Mouse (Mus musculus) stomach, postnatal 0 days (tissue): ENCODE results near the gene Csta1. TPM values are rescaled to one million over a fixed set of nuclear protein-coding genes. Genes with fewer than 3 reads are reported as not detected.
"Not testable (repeated sequence)": the region's sequence is repeated elsewhere in the genome, so short reads cannot be mapped to it uniquely, and the experiment has no call there.

Source experiments
- ATAC-seq: fragments of 200-750 bp; cut with Nextera tagmentation; 2 replicates; pipeline ENCODE4 v1.8.0; 2017; ENCODE audit not compliant: low FRiP score, low TSS enrichment
- DNase-seq: peaks from one replicate; pipeline ENCODE4 v3.0.0-alpha.2; 2016; ENCODE audit warnings: low spot score
- H3K27ac ChIP-seq: fragments of 300-500 bp; sonication (generic); replicated peaks from 2 replicates; pipeline ENCODE4 v1.5.1; 2014; ENCODE audit warnings: mild to moderate bottlenecking, control low read depth
- H3K27me3 ChIP-seq: fragments of 300-500 bp; sonication (generic); 2 replicates; pipeline ENCODE4 v1.6.1; 2014; ENCODE audit warnings: low read length; ENCODE audit not compliant: control insufficient read depth, insufficient read depth
- H3K36me3 ChIP-seq: fragments of 300-500 bp; sonication (generic); 2 replicates; pipeline ENCODE4 v1.6.1; 2014; ENCODE audit warnings: low read length, mixed read lengths; ENCODE audit not compliant: control insufficient read depth, insufficient read depth
- H3K4me1 ChIP-seq: fragments of 300-500 bp; sonication (generic); replicated peaks from 2 replicates; pipeline ENCODE4 v1.6.1; 2014; ENCODE audit warnings: antibody characterized with exemption; ENCODE audit not compliant: control insufficient read depth, insufficient read depth
- H3K4me2 ChIP-seq: fragments of 300-500 bp; sonication (generic); replicated peaks from 2 replicates; pipeline ENCODE4 v1.6.1; 2014; ENCODE audit warnings: low read depth, mild to moderate bottlenecking, control low read depth, moderate library complexity
- H3K4me3 ChIP-seq: fragments of 300-500 bp; sonication (generic); 2 replicates; pipeline ENCODE4 v1.5.1; 2014; ENCODE audit warnings: low read depth, low read length, control low read depth
- H3K9ac ChIP-seq: fragments of 300-500 bp; sonication (generic); 2 replicates; pipeline ENCODE4 v1.6.1; 2014; ENCODE audit warnings: mild to moderate bottlenecking, low read length, control low read depth, mixed read lengths
- H3K9me3 ChIP-seq: fragments of 300-500 bp; sonication (generic); 2 replicates; pipeline ENCODE4 v1.6.1; 2016; ENCODE audit warnings: low read length; ENCODE audit not compliant: control insufficient read depth
- CTCF ChIP-seq: IDR thresholded peaks from 2 replicates; pipeline ENCODE4 v1.5.1; 2016; ENCODE audit warnings: antibody characterized with exemption, low read depth, mild to moderate bottlenecking, moderate library complexity
- EP300 ChIP-seq: optimal IDR thresholded peaks from 2 replicates; pipeline ENCODE3; 2016; ENCODE audit warnings: antibody characterized with exemption
- WGBS: fragments of 180-500 bp; shearing (Covaris S2); extraction: QIAGEN DNeasy Blood & Tissue Kit; methylation state at CpG from one replicate; pipeline ENCODE4 v1.1.7; 2014; 5-methylcytosine and 5-hydroxymethylcytosine counted together
- polyA plus RNA-seq: library from polyadenylated mRNA; unstranded; fragments of >200 nt; fragmentation: Nextera tagmentation; extraction: Ambion mirVana; gene quantifications from 2 replicates; pipeline ENCODE4 v1.2.1, GENCODE M21; 2015

Csta1 gene
- polyA plus RNA-seq, 1 experiment from 2014 or later, result 107 TPM

- Histone ChIP-seq H3K9me3 (no peaks in the 10 kb centered on the region), H3K27ac (no peak overlapping the region), H3K4me1 (no peaks in the 10 kb centered on the region), H3K4me2 (no peak overlapping the region), H3K9ac (no peak overlapping the region), H3K36me3 (no peaks in the 10 kb centered on the region), H3K27me3 (no peaks in the 10 kb centered on the region), H3K4me3 (no peak overlapping the region)
- ATAC-seq (no peak), DNase-seq (no peak)
- WGBS, result 73% methylated on average over 7 of the region's 7 CpGs
- TF ChIP-seq CTCF, result no peak
- no peak for TF ChIP-seq EP300
Observed at GRCm38 (mm10) chr16:36128092-36128491, 2.9 kb downstream of the Csta1 start.

GRCm38 (mm10) chr16:36115751-36116150 lies 15.3 kb downstream of the Csta1 start:
- H3K4me1 ChIP-seq, H3K36me3 ChIP-seq, H3K4me3 ChIP-seq, H3K27ac ChIP-seq, ATAC-seq, H3K27me3 ChIP-seq, H3K4me2 ChIP-seq, H3K9ac ChIP-seq, H3K9me3 ChIP-seq, DNase-seq: not testable (repeated sequence)
- WGBS, result 93% methylated on average over 6 of the region's 6 CpGs

- DNase-seq, H3K9me3 ChIP-seq, ATAC-seq, H3K4me3 ChIP-seq, H3K36me3 ChIP-seq, H3K27ac ChIP-seq, H3K9ac ChIP-seq, H3K4me1 ChIP-seq, H3K4me2 ChIP-seq, H3K27me3 ChIP-seq: not testable (repeated sequence)
Observed at GRCm38 (mm10) chr16:36111486-36111885, 19.6 kb downstream of the Csta1 start.

DNA sequence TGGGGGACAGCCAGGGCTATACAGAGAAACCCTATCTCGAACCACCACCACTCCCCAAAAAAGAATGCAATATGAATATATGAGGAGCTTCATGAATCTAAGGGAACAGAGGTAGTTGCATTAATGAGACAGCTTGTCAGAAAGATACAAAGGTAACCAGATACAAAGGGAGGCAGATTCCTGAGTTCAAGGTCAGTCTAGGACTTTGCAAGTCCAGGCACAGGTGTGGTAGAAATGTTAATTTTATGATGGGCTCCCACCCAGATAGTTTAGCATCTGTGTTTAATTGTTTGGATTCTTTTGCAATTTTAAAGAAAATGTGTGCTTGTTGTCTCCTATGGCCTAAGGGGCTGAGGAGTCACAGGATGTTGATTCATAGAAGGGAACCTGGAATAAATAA lies 28.8 kb downstream of the Csta1 start:
- Histone ChIP-seq H3K4me2 (no peak overlapping the region), H3K9ac (no peak overlapping the region), H3K36me3 (no peaks in the 10 kb centered on the region), H3K27ac (no peak overlapping the region), H3K4me1 (no peaks in the 10 kb centered on the region), H3K27me3 (no peaks in the 10 kb centered on the region), H3K9me3 (0 out of 2 replicates have a peak, but pooled peaks cover 5% of the 10 kb centered on the region), H3K4me3 (no peak overlapping the region)
- no peak for ATAC-seq
- TF ChIP-seq CTCF, result no peak
- TF ChIP-seq EP300, result no peak
- 83% methylated on average over 1 of the region's 1 CpGs for WGBS
- DNase-seq, result no peak

GRCm38 (mm10) chr16:36101526-36101925 lies 29.5 kb downstream of the Csta1 start:
- H3K27ac ChIP-seq, result no peak overlapping the region
- H3K9ac ChIP-seq, result no peak overlapping the region
- H3K4me2 ChIP-seq, result no peak overlapping the region
- 0 out of 2 replicates have a peak, but pooled peaks cover 5% of the 10 kb centered on the region for H3K9me3 ChIP-seq
- no peak for DNase-seq
- no peak for TF ChIP-seq CTCF
- H3K27me3 ChIP-seq, result no peaks in the 10 kb centered on the region
- ATAC-seq, result no peak
- WGBS, result 68% methylated on average over 1 of the region's 1 CpGs
- H3K36me3 ChIP-seq, result no peaks in the 10 kb centered on the region
- no peak overlapping the region for H3K4me3 ChIP-seq
- H3K4me1 ChIP-seq, result no peaks in the 10 kb centered on the region

DNA sequence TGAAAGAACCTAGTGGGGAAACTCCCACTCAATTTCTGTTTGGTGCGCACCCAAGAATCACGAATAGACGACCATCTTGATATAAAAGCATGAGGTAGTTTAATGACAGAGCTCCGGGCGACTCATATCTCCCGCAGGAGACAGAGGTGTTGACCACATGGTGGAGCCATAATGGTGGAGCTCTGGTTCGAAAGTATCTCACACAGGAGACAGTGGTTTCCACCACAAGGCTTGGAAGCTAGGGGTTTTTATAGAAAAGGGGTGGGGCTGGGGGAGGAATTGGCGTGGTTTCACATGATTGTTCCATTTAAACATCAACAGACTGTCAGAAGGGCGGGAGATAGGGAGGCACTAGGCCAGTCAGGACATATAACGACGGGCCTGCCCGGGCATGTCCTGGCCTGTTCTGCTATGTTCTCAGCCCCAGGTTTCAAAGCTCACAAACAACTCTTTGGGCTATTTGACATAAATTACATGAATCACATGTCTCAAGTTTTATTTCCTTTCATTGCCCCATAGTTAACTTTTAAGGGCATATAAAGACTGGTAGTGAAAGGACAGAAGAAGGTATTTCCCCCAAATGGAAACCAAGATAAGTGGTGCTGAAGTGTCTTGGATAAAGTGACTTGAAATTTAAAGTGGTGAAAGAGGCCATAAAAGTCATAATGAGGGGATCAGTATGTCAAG lies 33.1 kb downstream of the Csta1 start:
- not testable (repeated sequence) for H3K27ac ChIP-seq, H3K4me2 ChIP-seq, H3K36me3 ChIP-seq

More for the DNA sequence above, 33.1 kb downstream of the Csta1 start:
- ATAC-seq, H3K9me3 ChIP-seq, DNase-seq, H3K4me1 ChIP-seq, H3K27me3 ChIP-seq, H3K9ac ChIP-seq, H3K4me3 ChIP-seq: not testable (repeated sequence)
- 87% methylated on average over 12 of the region's 12 CpGs for WGBS
